Mouse (Mus musculus): ENCODE data around the gene Slc4a4.

Gene Slc4a4

DNA sequence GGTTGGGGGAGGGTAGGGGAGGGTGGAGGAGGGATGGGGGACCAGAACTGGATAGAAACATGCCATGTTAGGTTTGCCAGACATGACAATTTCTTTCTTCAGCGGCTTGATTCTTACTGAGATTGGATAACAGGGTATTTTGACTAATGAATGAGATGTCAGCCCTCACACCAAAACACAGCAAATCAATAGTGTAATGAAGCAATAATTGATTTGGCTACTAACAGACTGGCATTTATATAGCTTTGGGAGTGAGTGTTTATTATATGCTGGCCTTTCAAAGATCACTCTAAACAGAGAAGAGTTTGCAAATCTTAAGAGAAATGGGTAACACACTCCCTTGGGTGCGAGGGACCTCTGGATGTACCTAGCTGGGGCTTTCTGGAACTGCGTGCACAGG, 30.6 kb downstream of the Slc4a4 start:
- no peak for DNase-seq (ENCODE audit: low read depth, low spot score)

- DNase-seq (ENCODE audit: low read depth, low spot score): no peak
These were observed 31.0 kb downstream of the Slc4a4 start for GRCm38 (mm10) chr5:88917630-88918029.

GRCm38 (mm10) chr5:88918538-88918937, 31.9 kb downstream of the Slc4a4 start:
- no peak for DNase-seq (ENCODE audit: low read depth, low spot score)

DNA sequence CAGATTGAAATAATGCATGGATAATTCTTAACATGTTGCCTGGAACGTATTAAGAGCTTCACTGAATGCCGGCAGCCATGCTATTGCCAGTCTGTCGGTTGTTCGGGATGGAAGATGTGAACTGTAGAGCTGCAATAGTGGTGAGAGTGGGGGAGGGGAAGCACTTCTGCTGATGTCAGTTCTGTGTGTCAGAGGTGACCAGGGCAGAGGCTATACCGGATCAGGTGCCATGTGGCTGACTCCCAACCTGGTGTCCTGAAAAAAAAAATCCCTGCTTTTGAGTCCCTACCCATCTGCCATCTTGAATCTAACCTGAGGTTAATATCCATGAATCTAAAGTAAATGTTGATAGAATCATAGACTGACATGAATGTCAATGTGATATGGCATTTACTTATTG, 39.0 kb downstream of the Slc4a4 start:
- DNase-seq (ENCODE audit: low read depth, low spot score): no peak

DNA sequence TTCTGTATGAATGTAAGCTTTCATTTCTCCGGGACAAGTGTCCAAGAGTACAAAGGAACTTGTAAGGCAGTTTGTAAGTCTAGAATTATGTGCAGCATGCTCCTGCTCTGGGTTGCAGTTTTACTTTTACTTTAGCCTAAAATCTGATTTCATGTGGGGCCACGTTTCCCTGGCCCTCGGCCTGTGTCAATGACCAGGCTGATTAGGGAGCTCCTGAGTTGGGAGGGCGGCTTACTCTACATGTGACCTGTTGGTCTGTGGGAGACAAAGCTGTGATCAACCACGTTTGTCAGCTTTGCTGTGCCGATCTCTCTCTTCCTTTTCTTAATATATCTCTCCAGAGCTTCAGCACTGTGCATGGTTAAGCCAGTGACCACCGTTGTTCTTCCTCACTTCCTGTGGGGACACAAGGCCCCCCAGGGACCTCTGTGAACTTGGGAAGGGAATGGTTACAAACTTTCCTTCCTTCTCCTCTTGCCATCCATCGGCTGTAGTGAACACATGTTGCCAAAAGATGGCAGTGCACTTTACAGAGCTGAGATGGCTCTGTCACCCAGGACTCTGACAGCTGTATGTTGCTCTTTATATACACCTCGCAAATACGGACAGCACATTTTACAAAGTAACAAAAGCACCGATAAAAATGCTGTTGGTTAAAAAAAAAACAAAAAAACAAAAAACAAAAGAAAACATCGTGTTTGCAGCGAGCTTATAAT, 41.7 kb downstream of the Slc4a4 start:
- peak; percentile 29 for DNase-seq (ENCODE audit: low read depth, low spot score)

- peak; percentile 87 for DNase-seq (ENCODE audit: low read depth, low spot score)
These were observed 42.9 kb downstream of the Slc4a4 start for GRCm38 (mm10) chr5:88929392-88930094.

DNA sequence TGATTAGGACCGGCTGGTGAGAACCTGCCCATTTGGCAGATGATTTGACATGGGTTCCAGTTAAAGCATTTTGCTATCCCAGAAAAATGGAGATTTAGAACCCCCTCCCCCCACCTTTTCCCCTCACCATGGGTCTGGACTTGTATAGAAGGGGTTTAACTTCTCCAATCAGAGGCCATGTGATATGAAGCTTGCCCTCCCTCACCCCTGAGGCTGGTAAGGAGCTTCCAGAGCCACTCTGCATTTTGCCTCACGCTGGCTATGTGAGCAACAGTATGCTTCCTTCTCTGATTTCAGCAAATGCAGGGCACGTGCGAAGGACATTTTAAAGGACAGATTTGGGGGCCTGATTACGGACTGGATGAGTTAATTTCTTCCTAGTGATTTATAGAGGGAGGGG, 43.5 kb downstream of the Slc4a4 start:
- DNase-seq (ENCODE audit: low read depth, low spot score): no peak

GRCm38 (mm10) chr5:88930611-88931010, 44.0 kb downstream of the Slc4a4 start:
- no peak for DNase-seq (ENCODE audit: low read depth, low spot score)

DNA sequence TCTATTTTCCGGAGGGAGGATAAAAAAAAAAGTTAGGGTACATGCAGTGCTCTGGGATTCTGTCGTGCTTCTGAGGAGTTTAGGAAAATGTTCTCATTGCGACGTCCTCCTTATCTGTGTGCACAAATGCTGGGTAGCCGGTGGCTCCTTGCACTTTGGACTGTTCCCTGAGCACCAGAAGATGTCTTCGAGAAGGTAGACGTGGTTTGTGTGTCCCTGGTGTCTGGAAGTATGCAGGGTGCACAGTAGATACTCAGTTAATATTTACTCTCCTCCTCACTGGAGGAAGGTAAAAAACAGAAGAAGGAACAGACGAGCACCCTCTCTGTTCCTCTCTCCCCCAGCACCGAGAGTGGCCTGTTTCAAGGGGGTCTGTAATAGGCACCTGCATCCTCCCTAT, 44.6 kb downstream of the Slc4a4 start:
- DNase-seq (ENCODE audit: low read depth, low spot score): no peak

- DNase-seq (ENCODE audit: low read depth, low spot score): peak; percentile 67
These were observed 46.8 kb downstream of the Slc4a4 start for GRCm38 (mm10) chr5:88933454-88933853.

DNA sequence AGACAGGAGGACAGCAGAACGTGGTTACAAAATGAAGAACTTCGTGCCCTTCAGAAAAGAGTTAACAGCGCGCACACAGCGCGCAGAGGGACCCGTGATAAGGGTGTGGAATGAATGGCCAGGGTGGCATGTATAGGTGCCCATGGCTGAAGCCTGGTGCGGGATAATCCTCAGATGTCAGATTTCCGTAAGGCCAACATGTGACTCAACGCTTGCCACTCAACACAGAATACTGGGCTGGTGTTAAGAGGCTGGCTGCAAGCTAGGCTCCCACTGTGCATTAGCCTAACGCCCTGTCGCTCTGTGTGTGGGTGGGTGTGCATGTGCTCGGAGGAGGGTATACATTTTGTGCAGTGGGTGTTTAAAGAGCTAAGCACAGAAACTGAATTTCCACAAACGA, 47.3 kb downstream of the Slc4a4 start:
- DNase-seq (ENCODE audit: low read depth, low spot score): peak; percentile 70

DNA sequence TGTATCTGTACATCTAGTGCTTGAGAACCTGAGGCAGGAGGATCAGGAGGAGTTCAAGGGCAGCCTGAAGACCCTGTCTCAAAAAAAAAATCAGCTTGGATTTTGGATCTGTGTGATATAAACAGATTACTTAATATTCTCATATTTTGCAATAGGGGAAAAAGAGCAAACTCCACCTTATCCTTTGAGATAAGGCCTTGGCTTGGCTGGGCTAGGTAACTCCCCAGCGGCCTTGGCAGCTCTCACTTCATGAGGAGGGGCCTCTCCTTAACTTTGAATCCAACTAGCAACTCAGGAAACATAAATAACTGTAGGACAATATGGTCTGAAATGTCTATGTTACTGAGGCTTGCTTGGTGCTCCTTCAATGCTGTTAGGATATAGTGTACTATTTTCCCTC, 51.6 kb downstream of the Slc4a4 start:
- no peak for DNase-seq (ENCODE audit: low read depth, low spot score)

DNA sequence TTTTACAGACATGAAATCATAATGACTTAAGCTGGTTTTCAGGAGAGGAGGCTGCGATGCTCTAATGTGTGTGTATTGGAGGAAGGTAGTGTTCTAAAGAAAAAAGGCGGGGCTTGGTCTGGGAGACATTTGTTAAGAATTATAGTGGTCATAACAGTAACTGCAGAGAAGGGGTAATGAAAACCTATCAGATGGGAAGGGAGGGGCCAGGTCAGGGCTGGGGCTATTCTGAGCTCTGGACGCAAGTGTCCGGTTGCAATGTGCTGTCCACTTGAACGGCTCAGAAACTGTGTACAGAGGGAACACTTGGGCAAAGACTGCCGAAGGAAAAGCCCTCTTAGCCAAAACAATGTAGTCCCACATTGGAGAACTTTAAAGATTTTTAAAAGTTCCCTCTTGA, 52.5 kb downstream of the Slc4a4 start:
- DNase-seq (ENCODE audit: low read depth, low spot score): no peak

GRCm38 (mm10) chr5:88939782-88940181, 53.2 kb downstream of the Slc4a4 start:
- no peak for DNase-seq (ENCODE audit: low read depth, low spot score)

- no peak for DNase-seq (ENCODE audit: low read depth, low spot score)
These were observed 55.3 kb downstream of the Slc4a4 start for GRCm38 (mm10) chr5:88941905-88942304.

- no peak for DNase-seq (ENCODE audit: low read depth, low spot score)
These were observed 59.2 kb downstream of the Slc4a4 start for GRCm38 (mm10) chr5:88945661-88946339.

- peak; percentile 39 for DNase-seq (ENCODE audit: low read depth, low spot score)
These were observed 63.7 kb downstream of the Slc4a4 start for GRCm38 (mm10) chr5:88950337-88950736.

DNA sequence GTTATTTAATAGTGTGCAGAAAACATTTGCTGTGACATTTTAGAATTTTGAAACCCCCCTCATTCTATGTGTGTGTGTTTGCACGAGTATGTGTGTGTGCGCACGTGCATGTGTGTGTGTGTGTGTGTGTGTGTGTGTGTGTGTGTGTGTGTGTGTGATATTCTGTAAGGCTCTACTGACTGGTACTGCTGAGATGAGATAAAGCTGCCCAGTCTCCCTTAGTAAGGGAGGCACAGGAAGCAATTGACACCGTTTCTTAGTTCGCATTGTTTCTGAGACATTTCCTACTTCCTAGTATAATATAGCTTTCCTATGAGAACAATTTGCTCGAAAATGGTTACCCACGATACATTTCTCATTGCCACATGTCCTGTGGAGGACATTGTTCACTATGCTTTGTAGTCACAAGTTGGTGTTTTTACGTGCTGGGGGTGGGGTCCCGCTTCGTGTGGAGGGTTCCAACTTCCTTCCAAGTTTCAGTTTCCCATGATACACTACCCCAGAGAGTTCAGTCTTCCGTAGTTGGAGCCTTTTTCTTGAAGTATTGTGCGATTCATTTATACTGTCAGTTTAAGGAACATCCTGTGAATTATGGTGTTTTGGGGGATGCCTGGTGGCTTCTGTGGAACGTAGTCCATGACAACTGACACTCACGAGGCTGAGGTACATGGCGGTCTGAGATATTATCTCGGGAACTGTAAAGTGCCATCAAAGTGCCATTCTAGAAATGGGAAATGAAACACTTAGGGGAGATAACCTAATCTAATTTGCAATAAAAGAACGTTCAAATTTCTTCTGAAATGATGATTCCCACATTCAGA, 66.3 kb downstream of the Slc4a4 start:
- DNase-seq (ENCODE audit: low read depth, low spot score): no peak

DNA sequence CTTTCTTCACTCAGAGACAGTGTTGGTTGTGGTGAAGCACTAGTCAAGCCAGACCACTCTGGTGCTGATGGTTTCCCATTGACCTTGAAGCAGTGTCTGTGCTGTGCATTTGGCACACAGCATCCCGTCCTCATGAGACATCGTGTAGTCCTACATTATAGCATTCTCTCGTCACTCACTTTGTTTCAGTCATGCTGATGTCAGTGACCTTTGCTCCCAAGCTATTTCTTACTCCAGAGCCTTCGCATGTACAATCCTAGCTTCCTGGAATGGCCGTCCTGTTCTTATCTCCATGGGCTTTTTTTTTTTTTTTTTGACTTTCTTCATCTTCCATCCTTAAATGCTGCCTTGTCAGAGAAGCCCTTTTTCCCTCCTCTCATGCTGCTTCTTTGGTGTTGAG, 71.1 kb downstream of the Slc4a4 start:
- no peak for DNase-seq (ENCODE audit: low read depth, low spot score)

DNA sequence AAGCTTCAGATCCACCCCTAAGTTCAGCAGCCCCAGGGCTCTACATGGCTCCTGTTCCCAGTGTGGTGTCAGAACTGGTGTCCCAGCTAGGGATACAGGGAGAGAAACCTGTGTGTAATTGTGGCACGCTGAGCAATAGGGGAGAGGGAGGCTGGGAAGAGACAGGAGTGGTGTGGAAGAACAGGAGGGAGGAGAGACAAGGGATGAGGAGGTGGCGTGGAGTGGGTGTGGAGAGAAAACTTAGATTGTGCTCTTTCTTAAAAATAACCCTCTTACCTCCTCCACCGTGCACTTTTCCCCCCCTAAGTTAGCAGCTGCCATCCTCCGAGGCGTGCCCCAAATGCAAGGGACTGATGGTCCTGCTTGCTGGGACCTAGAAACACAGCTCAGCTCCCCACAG, 72.3 kb downstream of the Slc4a4 start:
- DNase-seq (ENCODE audit: low read depth, low spot score): peak; percentile 85

DNA sequence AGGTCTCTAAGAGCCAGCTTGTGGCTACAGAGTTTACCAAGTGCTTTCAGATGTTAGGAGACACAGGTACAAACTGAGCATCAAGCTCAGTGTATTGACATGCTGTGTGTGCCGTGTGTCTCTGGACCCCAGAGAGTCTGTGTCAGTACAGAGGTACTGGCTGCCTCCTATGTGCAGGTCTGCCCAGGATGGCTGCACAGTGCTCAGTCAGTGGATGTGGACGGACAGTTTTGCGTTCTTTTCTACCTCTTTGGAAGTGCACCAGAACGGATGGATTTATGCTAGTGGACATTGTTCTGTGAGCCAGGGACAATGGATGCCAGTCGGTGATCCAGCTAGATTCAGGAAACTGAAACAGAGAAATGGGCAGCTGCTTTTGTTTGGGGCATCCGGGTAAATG, 72.8 kb downstream of the Slc4a4 start:
- DNase-seq (ENCODE audit: low read depth, low spot score): no peak

Data from telencephalon, adult 2 months (tissue).